Mouse (Mus musculus) NIH3T3 (cell line): ENCODE measurements at regions not wholly inside any gene's neighbourhood (a gene's known extent, or its start where the extent isn't known, plus 50 kb on each side); places are given as distances from the start of the nearest gene placed in this dataset.
A peak's percentile ranks its signal among the peaks of the same experiment; 100 is the strongest.
"Not testable (repeated sequence)": the region's sequence is repeated elsewhere in the genome, so short reads cannot be mapped to it uniquely, and the experiment has no call there.

ENCODE experiments used
- DNase-seq: peaks from one replicate; pipeline ENCODE4 v3.0.0-alpha.2; 2012; ENCODE audit warnings: low read depth

DNA sequence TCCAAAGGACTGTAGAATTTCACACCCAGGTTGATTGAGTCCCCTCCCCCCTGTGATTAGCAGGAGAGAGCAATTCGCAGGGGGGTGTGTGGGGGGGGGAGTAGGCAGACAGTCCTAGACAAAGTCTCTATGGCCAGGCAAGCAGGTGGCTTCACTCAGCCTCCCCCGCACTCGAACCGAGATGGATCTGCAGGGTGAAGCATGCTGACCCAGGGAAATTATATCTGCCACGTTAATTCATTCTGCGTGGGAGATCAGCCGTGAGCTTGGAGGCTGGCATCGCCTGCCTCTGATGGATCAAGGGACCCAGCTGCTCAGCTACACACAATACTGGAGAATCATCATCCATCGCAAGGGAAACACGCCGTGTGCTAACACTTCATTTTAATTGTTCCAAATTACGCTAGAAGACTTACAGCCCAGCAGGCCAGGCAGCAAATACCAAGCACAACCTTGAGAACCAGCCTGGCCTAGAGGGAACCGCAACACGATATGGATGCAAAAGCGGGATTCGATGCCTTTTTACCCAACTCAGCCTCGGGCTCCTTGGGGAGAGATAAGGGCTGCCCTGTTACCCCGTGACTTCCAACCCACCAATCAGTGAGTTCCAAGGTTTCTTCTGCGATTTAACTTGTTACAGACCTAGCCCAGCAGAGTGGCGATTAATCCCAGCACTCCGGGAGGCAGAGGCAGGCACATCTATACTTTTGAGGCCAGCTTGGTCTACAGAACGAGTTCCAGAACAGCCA lies 137.7 kb upstream of the Top1 start:
- no peak for DNase-seq

DNA sequence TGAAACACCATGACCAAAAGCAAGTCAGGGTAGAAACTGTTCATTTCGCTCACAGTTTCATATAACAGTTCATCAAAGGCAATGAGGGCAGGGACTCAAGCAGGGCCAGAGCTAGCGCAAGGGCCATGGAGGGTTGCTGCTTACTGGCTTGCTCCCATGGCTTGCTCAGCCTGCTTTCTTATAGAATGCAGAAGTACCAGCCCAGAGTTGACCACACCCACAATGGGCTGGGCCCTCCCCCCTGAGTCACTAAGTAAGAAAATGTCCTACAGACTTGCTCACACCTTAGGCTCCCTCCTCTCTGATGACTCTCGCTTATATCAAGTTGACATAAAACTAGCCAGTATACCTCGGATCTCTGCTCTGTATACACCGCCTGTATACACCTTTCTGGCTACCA lies 135.5 kb upstream of the Top1 start:
- peak; percentile 17 for DNase-seq

DNA sequence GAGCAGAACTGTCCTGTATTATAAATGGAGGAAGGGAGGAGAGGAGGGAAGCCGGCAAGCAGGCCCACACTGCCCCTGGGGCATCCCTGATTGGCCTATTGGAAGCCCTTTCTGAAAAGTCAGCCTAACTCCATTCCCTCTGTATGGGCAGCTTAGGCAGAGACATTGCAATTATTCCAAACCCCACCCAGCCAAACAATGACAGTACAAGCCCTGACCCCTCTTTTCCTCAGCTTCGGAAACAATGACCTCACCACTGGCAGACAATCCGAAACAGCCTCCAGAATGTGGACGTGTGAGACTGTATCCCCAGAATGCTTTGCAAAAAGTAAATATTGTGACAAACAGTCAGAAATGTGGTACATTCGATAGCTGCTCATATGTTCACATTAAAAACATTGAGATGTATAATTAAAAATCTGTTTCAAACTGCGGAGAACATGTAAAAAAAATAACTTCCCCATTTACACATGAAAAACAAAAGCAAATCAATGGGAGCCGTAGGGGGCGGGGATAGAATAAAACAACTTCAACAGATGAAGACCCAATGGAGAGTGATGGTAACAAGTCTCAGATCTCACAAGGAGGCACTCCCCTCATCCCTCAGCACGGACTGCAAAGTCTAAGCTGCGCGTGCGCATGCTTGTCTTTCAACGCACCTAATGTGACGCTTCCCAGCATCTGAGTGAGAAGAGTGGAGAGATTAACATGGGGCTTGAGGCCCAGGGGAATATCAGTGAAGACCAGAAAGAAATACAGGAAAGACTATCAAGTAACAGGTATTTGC lies 134.9 kb upstream of the Top1 start:
- DNase-seq = peak; percentile 24

DNA sequence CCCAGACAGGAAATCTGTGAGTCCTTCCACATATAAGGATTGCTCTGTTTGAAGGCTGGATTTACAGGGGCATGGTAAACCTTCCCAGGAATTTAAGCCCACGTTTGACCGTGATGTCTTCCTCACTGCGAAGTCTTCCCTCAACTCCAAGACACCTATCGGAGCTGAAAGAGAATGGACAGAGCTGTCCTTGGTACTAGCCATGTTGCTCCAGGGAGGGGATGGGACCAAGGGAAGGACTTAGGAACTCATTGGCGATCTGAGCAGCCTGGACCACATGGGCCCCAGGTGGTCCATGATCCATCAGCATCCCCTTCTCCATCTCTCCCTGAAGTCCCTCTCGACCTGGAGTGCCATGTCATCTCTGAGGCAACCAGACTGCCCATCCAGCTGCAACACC lies 130.1 kb upstream of the Top1 start:
- peak; percentile 12 for DNase-seq

DNA sequence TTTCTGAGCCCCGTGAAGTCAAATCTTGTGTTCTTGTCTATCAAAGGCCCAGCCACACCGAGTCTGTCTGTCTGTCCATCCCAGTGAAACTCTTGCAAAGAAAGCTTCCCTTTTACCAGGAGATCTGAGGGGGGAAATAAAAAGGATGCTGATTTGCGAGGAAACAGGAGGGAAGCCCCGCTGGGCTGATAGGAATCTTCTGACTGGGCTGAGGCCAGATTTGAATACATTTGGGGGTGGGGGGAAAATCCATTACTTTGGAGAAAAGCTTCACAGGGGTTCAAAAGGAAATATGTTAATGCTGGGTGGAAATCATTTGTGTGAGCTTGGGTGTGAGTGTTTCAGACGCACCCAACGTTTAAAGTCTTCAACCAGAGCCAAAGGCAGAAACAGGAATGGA lies 129.2 kb upstream of the Top1 start:
- DNase-seq = no peak

DNA sequence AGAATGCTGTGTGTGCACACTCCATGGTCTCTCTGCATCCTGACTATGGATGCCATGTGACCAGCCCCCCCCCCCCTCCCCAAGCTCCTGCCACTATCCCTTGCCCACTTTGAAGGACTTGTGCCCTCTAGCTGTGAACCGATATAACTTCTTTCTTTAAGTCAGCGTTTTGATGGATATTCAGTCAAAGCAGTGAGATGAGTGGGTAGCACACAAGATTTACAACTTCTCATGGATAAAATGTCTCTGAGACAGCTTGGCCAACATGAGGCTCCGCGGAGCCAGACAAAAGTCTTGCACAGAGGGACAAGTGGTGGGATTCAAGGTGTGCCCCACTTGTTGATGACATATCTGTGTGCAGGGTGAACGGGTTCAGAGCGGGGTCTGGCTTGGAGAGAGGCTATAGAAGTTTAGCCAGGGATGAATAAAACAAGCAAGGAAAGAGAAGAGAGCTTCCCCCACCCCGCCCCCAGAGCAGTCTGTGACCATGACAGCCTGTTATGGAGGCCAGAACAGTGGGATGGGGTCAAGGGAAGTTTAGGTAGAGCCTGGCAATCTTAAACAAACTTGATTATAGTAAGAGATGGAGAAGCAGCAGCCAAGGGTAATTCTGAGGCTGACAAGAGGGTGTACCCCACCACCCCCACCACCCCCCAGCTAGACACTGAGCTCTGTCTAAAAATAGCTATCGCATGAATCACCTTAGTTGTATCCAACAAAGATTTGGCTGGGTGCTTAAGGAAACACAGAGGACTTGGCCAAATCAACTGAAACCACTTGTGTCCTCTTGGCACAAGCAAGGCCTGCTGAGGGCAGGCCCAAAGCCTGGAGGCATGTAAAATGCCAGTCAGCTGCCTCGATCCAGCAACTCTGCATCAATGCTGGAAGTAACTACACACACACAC lies 120.1 kb upstream of the Top1 start:
- peak; percentile 93 for DNase-seq

DNA sequence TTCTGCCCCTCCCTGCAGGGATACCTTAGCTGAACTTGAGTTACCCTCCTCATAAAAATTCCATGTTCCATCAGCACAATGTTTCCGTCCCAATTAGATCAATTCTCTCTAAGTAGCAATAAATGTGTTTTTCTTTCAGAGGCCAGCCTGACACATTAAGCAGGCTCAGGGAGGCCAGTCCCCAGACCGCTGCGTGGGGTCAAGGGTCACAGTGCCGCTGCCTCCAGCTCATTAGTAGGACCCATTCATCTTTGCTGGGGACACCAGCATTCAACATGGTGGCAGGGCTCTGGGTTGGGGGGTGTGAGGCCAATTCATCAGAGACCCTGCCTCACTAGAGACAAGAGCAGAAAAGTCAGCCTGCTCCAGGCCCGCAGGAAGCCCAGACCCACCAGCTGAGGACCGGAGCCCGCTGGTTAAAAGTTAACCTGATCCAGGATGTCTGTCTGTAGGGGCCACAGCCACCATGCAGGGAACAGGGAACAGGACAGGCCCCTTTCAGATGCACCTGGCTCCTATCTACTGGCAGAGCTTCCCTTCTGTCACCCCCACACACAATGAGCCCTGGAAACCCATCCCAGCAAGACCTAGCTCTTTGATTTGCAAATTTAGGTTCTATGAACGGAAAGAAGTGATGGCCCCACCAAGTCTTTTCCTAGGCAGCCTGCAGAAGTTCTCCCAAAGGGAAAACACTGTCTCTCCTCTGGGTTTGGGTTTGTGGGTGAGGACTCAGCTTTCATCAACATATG lies 119.1 kb upstream of the Top1 start:
- DNase-seq = no peak

DNA sequence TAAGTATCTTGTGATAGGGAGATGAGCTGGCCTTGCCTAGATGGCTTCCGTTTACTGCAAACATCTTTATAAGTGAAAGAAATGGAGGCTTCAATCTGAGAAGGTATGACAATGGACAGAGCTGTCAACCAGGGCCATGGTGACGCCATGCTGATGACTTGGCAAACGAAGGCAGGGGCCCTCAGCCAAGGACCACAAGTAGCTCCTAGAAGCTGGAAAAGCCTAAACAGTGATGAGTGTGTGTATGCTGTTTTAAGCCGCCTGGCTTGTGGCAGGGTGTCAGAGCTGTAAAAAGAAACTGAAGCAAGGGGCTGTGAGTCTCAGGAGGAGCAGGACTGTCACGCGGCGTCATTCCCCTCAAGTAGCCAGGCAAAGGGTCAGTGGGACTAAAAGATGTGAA lies 116.4 kb upstream of the Top1 start:
- DNase-seq = peak; percentile 3

DNA sequence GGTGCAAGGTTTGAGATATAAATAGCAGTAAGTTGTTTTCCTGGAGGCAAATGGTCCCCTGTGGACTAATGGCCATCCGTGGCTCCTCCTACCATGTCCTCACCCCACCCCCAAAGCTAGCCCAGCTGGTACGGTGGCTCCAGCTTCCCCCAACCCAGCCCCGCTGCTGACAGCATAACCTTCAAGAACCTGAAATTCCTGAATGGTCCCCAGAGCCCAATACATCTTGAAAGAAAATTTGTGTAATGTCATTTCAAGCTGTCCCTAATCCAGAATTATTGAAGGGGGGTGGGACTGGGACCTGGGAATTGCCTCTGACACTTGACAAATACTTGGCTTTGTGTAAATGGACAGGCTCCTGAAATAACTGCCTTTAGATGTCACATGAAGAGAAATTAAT lies 115.3 kb upstream of the Top1 start:
- DNase-seq = peak; percentile 15

DNA sequence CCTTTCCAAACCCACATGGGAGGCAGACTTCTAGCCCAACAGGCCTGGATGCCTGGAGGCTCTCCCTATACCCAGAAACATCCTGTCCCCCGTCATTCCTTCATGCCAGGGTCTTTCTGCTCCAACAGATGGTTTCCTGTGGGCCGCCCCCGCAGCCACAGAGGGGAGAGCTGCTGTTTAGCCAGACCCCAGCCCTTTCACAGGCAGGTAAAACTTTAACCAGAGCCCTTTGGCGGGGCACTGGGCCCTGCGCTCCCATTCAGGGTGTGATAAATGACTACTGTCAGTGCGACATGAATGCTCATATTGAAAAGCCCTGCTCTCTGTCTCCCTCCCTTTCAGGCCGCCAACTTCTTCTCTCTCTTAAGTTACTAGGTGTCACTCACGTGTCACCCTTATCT lies 108.4 kb upstream of the Top1 start:
- DNase-seq = no peak

DNA sequence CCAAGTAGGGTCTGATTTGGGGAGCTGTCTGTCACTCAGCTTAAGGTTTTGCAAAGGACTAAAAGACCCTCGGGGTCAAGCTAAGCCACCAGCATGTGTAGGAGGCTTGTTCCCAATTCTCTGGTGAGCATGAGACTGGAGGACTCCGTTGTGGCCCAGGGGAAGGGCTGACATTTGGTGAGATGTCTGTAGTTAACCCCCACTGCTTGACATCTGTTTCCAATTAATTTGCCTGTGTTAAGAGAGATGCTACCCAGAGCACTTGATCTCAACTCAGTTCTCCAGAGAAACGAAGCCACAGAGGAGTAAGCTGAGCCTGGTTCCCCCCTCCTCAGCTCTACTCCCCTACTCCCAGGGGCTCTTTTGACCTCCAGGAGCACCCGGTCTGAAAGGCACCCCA lies 100.2 kb upstream of the Top1 start:
- DNase-seq = peak; percentile 57

DNA sequence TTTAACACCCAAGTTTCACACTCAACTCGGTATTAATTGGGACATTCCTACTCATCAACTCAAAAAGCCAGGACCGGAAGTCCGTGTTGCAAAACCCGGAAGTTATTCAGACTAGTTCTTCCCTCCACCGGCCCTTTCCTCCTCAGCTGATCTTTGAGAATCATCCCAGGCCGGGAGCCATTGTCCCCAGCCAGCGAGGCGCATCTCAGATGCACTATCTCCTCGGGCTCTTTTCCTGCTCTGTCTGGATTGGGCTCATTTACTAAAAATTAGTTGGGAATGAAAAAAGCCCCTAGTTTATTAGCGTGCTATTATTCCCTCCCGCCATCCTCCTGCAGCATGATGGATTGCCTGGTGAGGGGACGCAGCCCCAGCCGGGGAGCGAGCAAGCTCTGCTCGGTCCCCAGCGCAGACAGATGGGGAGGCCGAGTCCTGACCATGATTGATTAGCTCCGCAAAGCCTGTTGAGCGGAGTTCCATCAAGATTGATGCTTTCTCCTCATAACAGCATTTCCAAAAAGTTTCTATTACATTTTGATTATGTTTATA lies 93.5 kb upstream of the Top1 start:
- no peak for DNase-seq

DNA sequence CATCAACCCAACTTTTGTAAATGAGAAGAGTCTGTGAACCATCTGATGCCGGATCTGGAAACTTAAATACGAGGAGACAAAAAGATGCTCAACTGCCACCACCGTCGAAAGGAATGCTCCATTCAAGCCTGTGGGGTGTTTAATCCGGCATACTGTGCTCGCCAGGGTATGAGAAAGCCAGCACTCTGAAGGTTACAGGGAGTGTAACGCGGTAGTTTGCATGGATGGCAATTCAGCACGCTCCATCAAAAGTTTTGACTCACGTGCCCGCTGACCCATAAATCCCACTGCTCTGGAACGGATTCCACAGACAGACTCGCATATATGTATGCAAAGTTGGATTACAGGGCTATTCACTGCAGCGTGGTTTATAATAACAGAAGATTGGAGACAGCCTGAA lies 84.0 kb upstream of the Top1 start:
- no peak for DNase-seq

DNA sequence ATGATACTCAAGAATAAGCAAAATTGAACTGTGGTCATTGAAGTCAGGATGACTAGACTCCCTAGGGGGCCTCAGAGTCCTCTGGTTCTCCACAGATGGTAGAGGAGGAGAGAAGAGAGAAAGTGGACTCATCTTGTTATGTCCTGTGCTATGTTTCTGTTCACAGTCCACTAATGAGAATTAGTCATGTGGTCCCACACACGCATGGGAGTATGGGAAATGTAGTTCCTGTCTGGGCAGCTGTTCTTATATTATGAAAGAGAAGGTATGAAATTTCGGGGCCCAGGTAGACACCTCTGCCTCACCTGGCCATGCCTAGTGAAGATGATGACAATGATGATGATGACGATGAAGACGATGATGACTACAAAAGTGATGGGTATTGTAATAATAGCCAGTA lies 77.9 kb upstream of the Top1 start:
- no peak for DNase-seq

DNA sequence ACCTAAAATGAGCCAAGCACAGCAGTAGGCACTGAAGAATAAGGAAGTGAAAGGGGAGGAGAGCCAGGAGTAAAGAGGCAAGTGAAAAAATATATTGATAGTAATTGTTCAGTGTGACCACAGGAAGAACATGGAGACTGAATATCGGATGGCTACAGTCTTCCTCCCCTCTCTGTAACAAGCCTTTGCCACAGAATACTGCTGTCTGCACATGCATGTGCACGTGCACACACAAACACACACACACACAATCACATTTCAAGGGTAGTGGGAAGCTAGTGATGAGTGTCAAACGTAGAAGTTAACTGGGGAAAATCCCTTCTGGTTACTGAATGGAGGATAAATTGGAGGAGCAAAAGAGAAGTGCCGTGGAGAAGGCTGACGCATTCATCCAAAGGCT lies 76.2 kb upstream of the Top1 start:
- DNase-seq = no peak

DNA sequence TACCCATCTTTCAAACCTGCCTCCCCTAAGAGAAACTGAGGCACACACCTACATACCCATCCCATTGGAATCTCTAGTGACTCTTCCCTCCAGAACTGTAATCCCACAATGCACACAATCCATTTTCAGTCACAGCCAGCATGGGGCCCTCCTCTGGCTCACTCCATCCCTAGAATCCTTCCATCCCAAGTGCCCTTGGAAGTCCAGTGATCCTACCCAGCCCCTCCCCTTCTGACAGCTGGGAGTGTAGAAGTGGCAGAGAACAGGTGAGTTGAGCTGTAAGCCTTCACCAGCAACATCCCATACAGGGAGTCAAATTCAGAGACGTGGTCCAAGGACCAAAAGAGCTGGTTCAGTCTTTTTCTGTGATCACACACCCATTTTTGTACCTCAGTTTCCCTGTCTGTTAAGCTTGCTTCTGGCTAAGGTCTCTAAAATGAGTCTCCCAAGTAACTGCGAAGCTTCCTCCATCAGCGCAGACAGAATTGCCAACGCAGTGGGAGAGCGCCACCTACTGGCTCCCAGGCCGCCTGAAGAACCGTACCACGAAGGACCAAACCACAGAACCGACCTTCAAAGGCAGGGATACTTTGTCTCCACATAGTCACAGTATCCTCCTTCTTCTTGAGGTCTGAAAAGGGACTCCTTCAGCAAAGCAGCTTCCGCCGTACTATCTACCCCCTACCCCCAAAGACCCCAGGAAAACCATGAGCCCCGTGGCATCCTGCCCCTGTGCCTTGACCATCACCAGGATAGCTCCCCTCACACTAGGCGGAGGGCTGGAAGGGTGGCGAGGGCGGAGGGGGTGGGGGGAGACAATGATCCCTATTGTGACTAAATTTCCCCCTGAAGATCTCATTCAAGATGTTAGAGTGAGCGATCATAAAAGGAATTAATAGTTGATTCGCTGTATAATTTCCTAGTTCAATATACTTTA lies 67.0 kb upstream of the Top1 start:
- peak; percentile 89 for DNase-seq

DNA sequence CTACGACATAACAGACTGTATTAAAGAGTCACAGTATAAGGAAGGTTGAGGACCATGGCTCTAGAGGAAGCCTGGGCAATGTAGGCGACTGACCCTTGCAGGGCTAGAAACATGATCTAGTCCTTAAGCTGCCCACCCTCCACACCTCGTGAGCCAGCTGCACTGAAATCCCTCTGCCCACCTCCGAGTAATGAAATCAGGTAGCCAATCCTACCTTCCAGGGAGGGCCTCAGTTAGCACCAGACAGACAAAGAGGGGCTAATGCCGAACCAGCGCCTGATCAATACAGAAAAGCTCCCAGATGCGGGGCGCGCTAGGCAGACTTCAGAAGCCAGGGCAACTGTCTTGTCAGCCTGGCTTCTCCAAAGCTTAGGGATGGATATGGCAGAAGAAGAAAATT lies 65.4 kb upstream of the Top1 start:
- DNase-seq = no peak

DNA sequence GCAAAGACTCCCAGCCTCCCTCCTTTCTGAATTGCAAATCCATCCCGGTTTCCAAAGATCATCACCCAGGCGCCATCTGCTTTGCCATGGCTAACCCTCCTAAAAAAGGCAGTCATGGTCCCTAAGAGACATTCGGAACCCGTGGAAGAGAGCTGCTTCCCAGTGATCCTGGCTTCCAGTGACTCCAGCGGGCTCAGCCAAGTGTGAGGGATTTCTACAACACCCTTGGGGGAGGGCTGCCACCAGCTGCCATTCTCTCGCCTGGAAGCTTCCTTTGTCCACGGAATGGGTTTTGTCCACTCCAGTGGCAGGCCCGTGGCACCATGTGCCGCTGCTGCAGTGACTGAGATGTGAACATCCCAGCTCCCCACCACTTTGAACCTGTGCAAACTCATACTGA lies 64.7 kb upstream of the Top1 start:
- no peak for DNase-seq

DNA sequence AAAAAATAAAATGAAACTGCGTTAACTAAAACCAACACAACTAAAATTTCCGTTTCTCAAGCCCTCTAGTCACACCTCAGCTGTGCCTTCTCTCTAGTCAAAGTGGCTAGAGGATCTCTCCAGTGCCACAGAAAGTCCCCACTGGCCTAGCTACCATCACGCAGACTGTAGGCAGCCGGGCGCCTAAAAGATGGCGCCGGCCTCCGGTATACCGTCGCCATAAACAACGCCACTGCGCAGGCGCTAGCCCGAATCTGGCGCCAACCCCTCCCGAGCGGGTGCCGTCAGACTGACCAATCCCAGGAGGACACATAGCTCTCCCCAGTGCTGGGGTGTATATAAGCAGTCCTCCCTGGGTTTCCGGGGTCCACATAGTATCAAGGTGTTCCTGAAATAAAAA lies 62.7 kb upstream of the Top1 start:
- not testable (repeated sequence) for DNase-seq

DNA sequence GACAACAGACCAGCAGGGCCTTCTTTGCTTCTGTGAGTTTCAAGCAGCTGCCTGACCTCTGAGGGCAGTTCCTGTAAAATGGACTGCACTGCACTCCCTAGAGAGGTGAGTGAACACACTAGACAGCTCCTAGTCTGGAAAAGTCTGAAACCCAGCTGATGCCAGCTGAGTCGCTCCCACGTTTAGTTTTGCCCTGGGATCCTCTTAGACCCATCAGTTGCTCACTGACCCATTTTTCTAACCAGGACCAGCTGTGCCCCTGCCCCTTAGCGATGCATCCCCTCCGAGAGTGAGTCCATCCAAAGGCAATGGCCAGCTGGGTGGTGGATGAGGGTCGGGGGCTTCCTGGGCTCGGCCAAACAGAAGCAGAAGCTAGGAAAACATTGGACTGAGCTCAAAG lies 62.2 kb upstream of the Top1 start:
- DNase-seq = no peak

DNA sequence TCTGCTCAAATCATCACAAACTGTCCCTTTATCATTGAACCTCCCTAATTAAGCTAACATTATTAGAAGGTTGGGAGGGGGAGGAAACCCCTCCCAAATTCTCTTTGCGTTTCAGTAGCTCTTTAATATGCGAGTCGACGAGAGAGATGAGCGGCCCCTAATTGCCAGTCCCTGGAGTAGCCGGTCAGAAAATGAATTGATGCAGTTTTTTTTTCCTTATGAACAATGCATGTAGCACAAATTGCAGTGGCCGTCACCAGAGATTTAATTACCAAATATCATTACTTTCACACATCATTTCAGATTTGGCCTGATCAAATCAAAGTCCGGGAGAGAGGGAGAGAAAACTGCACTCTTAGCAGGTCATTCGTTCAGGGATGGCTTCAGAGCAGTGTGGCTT lies 61.1 kb upstream of the Top1 start:
- DNase-seq = no peak
